Mouse (Mus musculus) liver, embryonic 11.5 days (tissue): ENCODE data around the gene Slc6a6. TPM values are rescaled to one million over a fixed set of nuclear protein-coding genes. Genes with fewer than 3 reads are reported as not detected.
A peak's percentile ranks its signal among the peaks of the same experiment; 100 is the strongest.

Source experiments
- ATAC-seq: fragments of 200-750 bp; cut with Nextera tagmentation; replicated peaks from 2 replicates; pipeline ENCODE4 v1.8.0; 2017; ENCODE audit warnings: moderate number of reproducible peaks, mild to moderate bottlenecking, moderate TSS enrichment, moderate library complexity; ENCODE audit not compliant: low FRiP score
- DNase-seq: peaks from one replicate; pipeline ENCODE4 v3.0.0-alpha.2; 2017; ENCODE audit warnings: low spot score
- H3K27ac ChIP-seq: fragments of 300-500 bp; sonication (generic); 2 replicates; pipeline ENCODE4 v1.5.1; 2014; ENCODE audit warnings: mild to moderate bottlenecking, low read depth, low read length, control low read depth
- H3K27me3 ChIP-seq: fragments of 300-500 bp; sonication (generic); replicated peaks from 2 replicates; pipeline ENCODE4 v1.6.1; 2014; ENCODE audit warnings: low read length, mixed read lengths; ENCODE audit not compliant: control insufficient read depth, insufficient read depth
- H3K36me3 ChIP-seq: fragments of 300-500 bp; sonication (generic); 2 replicates; pipeline ENCODE4 v1.6.1; 2014; ENCODE audit warnings: mild to moderate bottlenecking, low read length, moderate library complexity, mixed read lengths; ENCODE audit not compliant: control insufficient read depth, insufficient read depth
- H3K4me1 ChIP-seq: fragments of 300-500 bp; sonication (generic); replicated peaks from 2 replicates; pipeline ENCODE4 v1.6.1; 2014; ENCODE audit warnings: low read length, mixed read lengths; ENCODE audit not compliant: control insufficient read depth, insufficient read depth
- H3K4me2 ChIP-seq: fragments of 300-500 bp; sonication (generic); 2 replicates; pipeline ENCODE4 v1.6.1; 2014; ENCODE audit warnings: mild to moderate bottlenecking, control low read depth, moderate library complexity
- H3K4me3 ChIP-seq: fragments of 300-500 bp; sonication (generic); 2 replicates; pipeline ENCODE4 v1.5.1; 2014; ENCODE audit warnings: low read depth, low read length, control low read depth
- H3K9ac ChIP-seq: fragments of 300-500 bp; sonication (generic); 2 replicates; pipeline ENCODE4 v1.6.1; 2014; ENCODE audit warnings: low read depth, low read length, control low read depth
- H3K9me3 ChIP-seq: fragments of 300-500 bp; sonication (generic); 2 replicates; pipeline ENCODE4 v1.6.1; 2016; ENCODE audit warnings: low read length, inconsistent platforms, mixed read lengths; ENCODE audit not compliant: control insufficient read depth
- WGBS: fragments of 180-500 bp; shearing (Covaris S2); extraction: QIAGEN DNeasy Blood & Tissue Kit; methylation state at CpG from one replicate; pipeline ENCODE4 v1.1.7; 2014; 5-methylcytosine and 5-hydroxymethylcytosine counted together
- polyA plus RNA-seq: library from polyadenylated mRNA; unstranded; fragments of >200 nt; fragmentation: Nextera tagmentation; extraction: Ambion mirVana; gene quantifications from 2 replicates; pipeline ENCODE4 v1.2.1, GENCODE M21; 2014

Slc6a6 gene
- polyA plus RNA-seq, 1 experiment from 2014 or later: 33.2 TPM

- WGBS: 64% methylated on average over 6 of the region's 6 CpGs
- no peak overlapping the region for H3K4me3 ChIP-seq
These were observed 4.2 kb downstream of the Slc6a6 start for GRCm38 (mm10) chr6:91688021-91688420.

GRCm38 (mm10) chr6:91689231-91689630 lies 5.4 kb downstream of the Slc6a6 start:
- no peak for ATAC-seq

More at GRCm38 (mm10) chr6:91688021-91688420, 4.2 kb downstream of the Slc6a6 start:
- Histone ChIP-seq H3K4me2 (no peak overlapping the region), H3K27me3 (no peaks in the 10 kb centered on the region), H3K36me3 (0 out of 2 replicates have a peak, but pooled peaks cover 6% of the 10 kb centered on the region), H3K27ac (no peak overlapping the region), H3K9ac (no peak overlapping the region), H3K4me1 (peaks cover 40% of the 10 kb centered on the region), H3K9me3 (no peaks in the 10 kb centered on the region)
- no peak for ATAC-seq
- DNase-seq: no peak

GRCm38 (mm10) chr6:91690222-91690621 lies 6.4 kb downstream of the Slc6a6 start:
- Histone ChIP-seq H3K9me3 (no peaks in the 10 kb centered on the region), H3K4me2 (no peak overlapping the region), H3K36me3 (0 out of 2 replicates have a peak, but pooled peaks cover 6% of the 10 kb centered on the region), H3K27me3 (no peaks in the 10 kb centered on the region), H3K27ac (no peak overlapping the region; the same call in 1 of the 2 replicates), H3K9ac (0 out of 2 replicates have a peak overlapping the region, but pooled peaks have one; percentile 9), H3K4me3 (no peak overlapping the region), H3K4me1 (peaks cover 39% of the 10 kb centered on the region)
- ATAC-seq: no peak
- no peak for DNase-seq
- 78% methylated on average over 7 of the region's 7 CpGs for WGBS

More at GRCm38 (mm10) chr6:91689231-91689630, 5.4 kb downstream of the Slc6a6 start:
- H3K4me1 ChIP-seq: peaks cover 36% of the 10 kb centered on the region
- no peak overlapping the region for H3K4me3 ChIP-seq
- DNase-seq: no peak
- H3K36me3 ChIP-seq: 0 out of 2 replicates have a peak, but pooled peaks cover 6% of the 10 kb centered on the region
- H3K9me3 ChIP-seq: no peaks in the 10 kb centered on the region
- no peaks in the 10 kb centered on the region for H3K27me3 ChIP-seq
- no peak overlapping the region for H3K9ac ChIP-seq
- H3K27ac ChIP-seq: no peak overlapping the region
- no peak overlapping the region for H3K4me2 ChIP-seq

DNA sequence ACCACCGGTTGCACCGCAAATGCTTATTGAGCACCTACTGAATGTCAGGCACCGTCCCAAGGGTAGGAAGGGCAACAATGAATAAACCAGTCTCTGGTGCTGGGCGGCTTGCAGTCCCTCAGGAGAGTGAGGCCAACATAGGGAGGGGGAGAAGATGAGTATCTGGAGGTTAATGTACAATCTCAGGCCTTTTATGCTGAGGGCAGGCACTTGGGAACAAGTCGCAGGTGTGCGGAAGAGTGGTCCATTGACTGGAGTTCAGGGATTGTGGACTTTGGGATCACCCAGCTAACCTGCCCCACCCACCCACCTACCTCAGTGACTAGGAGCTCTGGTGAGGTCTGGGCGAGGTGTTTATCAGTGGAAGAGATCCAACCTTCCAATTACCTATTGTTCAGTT lies 6.8 kb downstream of the Slc6a6 start:
- no peak for ATAC-seq
- peaks cover 36% of the 10 kb centered on the region for H3K4me1 ChIP-seq
- no peak overlapping the region for H3K9ac ChIP-seq
- no peaks in the 10 kb centered on the region for H3K9me3 ChIP-seq
- H3K4me2 ChIP-seq: no peak overlapping the region
- no peaks in the 10 kb centered on the region for H3K27me3 ChIP-seq
- 0 out of 2 replicates have a peak, but pooled peaks cover 6% of the 10 kb centered on the region for H3K36me3 ChIP-seq
- WGBS: 79% methylated on average over 7 of the region's 7 CpGs
- H3K4me3 ChIP-seq: no peak overlapping the region
- no peak for DNase-seq
- no peak overlapping the region for H3K27ac ChIP-seq

- DNase-seq (no peak), ATAC-seq (no peak)
- H3K4me2 ChIP-seq: no peak overlapping the region
- whole genome bisulfite sequencing: 88% methylated on average over 4 of the region's 4 CpGs
- H3K9ac ChIP-seq: no peak overlapping the region
- H3K27ac ChIP-seq: no peak overlapping the region
- no peaks in the 10 kb centered on the region for H3K9me3 ChIP-seq
- H3K36me3 ChIP-seq: 0 out of 2 replicates have a peak, but pooled peaks cover 6% of the 10 kb centered on the region
- H3K4me1 ChIP-seq: peaks cover 28% of the 10 kb centered on the region
- H3K27me3 ChIP-seq: no peaks in the 10 kb centered on the region
- H3K4me3 ChIP-seq: no peak overlapping the region
These were observed 7.7 kb downstream of the Slc6a6 start for GRCm38 (mm10) chr6:91691576-91691975.

- 78% methylated on average over 17 of the region's 17 CpGs for WGBS
- peaks cover 9% of the 10 kb centered on the region; the same call in 1 of the 2 replicates for H3K36me3 ChIP-seq
- H3K27me3 ChIP-seq: no peaks in the 10 kb centered on the region
- ATAC-seq (no peak), DNase-seq (no peak)
- H3K9me3 ChIP-seq: no peaks in the 10 kb centered on the region
- no peak overlapping the region for H3K4me2 ChIP-seq
- H3K9ac ChIP-seq: no peak overlapping the region
- peaks cover 25% of the 10 kb centered on the region for H3K4me1 ChIP-seq
- no peak overlapping the region for H3K27ac ChIP-seq
- H3K4me3 ChIP-seq: no peak overlapping the region
These were observed 9.5 kb downstream of the Slc6a6 start for GRCm38 (mm10) chr6:91693301-91693886.

- DNase-seq: no peak
- Histone ChIP-seq H3K4me1 (peaks cover 29% of the 10 kb centered on the region), H3K27me3 (no peaks in the 10 kb centered on the region), H3K9ac (no peak overlapping the region), H3K4me2 (no peak overlapping the region), H3K36me3 (peaks cover 12% of the 10 kb centered on the region), H3K4me3 (no peak overlapping the region), H3K9me3 (no peaks in the 10 kb centered on the region), H3K27ac (no peak overlapping the region)
- ATAC-seq: no peak
- 85% methylated on average over 7 of the region's 7 CpGs for whole genome bisulfite sequencing
These were observed 10.8 kb downstream of the Slc6a6 start for GRCm38 (mm10) chr6:91694610-91695009.

DNA sequence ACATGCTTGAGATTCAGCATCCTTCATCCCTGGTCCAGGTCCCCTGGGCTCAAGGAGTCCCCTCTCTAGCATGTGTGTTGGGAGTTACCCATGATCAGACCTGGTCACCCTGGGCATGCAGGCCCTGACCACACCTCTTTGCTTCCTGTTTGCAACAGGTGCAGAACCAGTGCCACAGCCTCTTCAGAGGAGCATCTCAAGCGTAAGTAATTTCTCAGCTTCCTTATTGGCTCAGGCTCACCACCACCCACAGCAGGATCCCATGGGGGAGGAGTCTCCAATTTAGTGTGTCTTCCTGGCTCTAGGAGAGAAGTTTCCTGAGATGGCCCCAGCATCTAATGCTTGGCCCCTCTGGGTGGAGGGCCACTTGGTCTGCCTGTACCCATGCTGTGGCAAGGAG lies 15.0 kb downstream of the Slc6a6 start:
- Histone ChIP-seq H3K27me3 (no peaks in the 10 kb centered on the region), H3K4me2 (no peak overlapping the region), H3K9ac (no peak overlapping the region), H3K4me3 (no peak overlapping the region), H3K4me1 (peaks cover 29% of the 10 kb centered on the region), H3K36me3 (peaks cover 10% of the 10 kb centered on the region), H3K9me3 (no peaks in the 10 kb centered on the region), H3K27ac (no peak overlapping the region)
- DNase-seq (no peak), ATAC-seq (no peak)
- WGBS: 69% methylated on average over 1 of the region's 1 CpGs
